Mouse (Mus musculus) liver, embryonic 14.5 days (tissue): ENCODE results near the gene Nup205.
"Not testable (repeated sequence)": the region's sequence is repeated elsewhere in the genome, so short reads cannot be mapped to it uniquely, and the experiment has no call there.

Source experiments
- CTCF ChIP-seq: IDR thresholded peaks from 2 replicates; pipeline ENCODE4 v1.5.1; 2016; ENCODE audit warnings: antibody characterized with exemption, low read depth, control low read depth
- EP300 ChIP-seq: IDR thresholded peaks from 2 replicates; pipeline ENCODE4 v1.6.1; 2016; ENCODE audit warnings: antibody characterized with exemption, low read depth

- not testable (repeated sequence) for TF ChIP-seq CTCF, EP300
Measured at GRCm38 (mm10) chr6:35179299-35179698, 2.1 kb downstream of the Nup205 start.
